Mouse (Mus musculus): ENCODE results near the gene Acap3.

Acap3 gene

GRCm38 (mm10) chr4:155886330-155886729, 5.3 kb upstream of the Acap3 start:
- in situ Hi-C loops (cut with MseI, MboI), result no loop called here

GRCm38 (mm10) chr4:155887674-155888073, 3.9 kb upstream of the Acap3 start:
- in situ Hi-C loops (cut with MseI, MboI), result no loop called here

GRCm38 (mm10) chr4:155888181-155888580, 3.4 kb upstream of the Acap3 start:
- in situ Hi-C loops (cut with MseI, MboI), result no loop called here

DNA sequence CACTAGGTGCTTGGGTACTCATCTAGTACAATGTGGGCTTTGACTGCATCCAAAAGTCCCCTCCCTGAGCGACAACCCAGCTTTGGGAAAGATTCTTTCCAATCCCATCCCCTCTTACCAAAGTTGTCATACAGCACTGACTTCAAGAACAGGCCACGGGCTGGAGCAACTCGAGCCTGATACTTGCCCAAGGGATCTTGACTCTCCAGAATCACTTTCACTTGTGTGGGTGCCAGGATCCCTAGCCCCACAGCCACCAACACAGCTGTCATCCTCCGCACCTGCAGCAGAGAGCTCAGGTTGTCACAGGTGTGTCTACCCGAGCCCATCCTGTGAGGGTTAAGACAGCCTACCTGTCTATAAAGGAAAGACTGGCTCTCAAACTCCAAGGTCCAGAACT, 2.3 kb upstream of the Acap3 start:
- in situ Hi-C loops (cut with MseI, MboI), result no loop called here

DNA sequence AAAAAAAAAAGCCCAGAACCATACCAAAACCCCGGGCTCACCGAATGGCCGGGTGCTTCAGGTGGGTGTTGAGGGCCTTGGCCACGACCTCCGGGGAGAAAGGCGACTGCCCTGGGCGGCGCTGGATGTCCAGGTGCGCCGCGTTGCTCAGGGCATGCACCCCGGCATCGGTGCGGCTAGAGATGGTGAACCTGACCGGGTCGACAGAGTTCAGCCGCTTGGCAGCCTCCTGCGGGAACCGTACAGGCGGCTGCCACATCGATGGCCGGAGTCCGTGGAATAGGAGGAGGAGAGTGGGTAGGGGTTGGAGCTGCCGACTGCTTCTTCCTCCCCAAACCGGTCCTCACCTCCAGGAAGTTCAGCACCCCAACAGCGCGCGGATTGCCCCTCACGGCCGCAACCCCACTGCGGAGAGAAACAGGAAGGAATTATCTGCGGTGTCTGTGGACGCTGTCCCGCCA, 581 bp upstream of the Acap3 start:
- in situ Hi-C loops (cut with MseI, MboI), result no loop called here

GRCm38 (mm10) chr4:155892017-155892416, 395 bp downstream of the Acap3 start:
- in situ Hi-C loops (cut with MseI, MboI), result no loop called here

DNA sequence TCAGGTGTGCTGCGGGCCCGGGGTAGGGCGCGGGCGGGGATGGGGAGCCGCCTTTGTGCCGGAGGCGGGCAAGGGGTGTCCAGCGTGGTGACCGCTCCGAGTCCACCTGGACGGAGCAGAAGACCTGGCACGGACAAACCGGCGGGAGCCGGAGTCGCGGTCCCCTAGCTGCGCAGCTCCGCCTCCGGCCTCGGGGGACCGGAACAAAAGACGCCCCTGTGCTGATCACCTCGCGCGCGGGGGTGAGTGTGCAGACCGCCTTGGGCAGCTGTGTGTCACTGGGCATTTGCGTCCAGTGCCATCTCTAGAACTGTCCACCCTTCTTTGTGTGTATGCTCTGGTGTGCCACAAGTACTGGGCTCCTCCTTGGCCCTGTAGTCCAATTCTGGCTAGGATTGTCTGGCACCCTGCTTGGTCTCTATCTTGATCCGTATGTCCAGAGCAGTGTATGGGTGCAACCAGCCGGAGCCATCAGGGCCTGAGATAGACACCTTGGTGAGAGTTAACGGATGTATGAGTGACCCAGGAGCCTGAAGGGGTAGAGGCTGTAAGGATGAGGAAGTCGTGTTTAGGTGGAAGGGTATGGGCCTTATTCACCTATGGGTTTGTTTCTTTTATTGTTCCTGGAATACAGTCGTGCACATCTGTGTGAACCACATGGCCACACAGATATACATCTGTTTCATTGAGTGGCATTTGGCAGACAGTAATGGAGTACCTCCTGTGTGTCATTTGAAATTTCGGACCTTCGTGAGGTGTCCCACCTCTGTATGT, 1.0 kb downstream of the Acap3 start:
- in situ Hi-C loops (cut with MseI, MboI), result no loop called here

DNA sequence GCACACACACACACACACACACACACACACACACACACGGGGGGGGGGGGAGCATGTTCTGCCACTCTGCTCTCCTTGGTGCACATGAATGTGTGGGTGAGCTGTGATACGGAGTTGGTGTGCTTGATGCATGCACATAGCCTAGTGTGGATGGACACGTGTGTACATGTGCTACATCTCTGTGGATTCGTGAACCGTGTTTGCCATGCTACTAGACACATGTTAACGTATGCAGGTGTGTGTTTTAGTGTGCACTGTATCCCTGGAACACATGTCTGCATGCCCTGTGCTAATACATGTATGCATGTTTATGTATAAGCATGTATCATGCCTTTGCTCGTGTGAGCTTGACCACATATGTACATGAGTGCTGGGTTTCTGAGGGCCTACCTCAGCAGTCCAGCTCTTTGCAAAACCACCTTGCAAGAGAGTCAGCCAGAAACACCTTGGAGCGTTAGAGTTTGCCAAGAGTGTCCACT, 1.6 kb downstream of the Acap3 start:
- in situ Hi-C loops (cut with MseI, MboI), result no loop called here

GRCm38 (mm10) chr4:155894311-155894881, 2.8 kb downstream of the Acap3 start:
- in situ Hi-C loops (cut with MseI, MboI), result no loop called here

GRCm38 (mm10) chr4:155895216-155895615, 3.6 kb downstream of the Acap3 start:
- in situ Hi-C loops (cut with MseI, MboI), result no loop called here

- in situ Hi-C loops (cut with MseI, MboI), result no loop called here
Observed at GRCm38 (mm10) chr4:155895826-155896225, 4.2 kb downstream of the Acap3 start.

- in situ Hi-C loops (cut with MseI, MboI), result no loop called here
Observed at GRCm38 (mm10) chr4:155896461-155896860, 4.8 kb downstream of the Acap3 start.

DNA sequence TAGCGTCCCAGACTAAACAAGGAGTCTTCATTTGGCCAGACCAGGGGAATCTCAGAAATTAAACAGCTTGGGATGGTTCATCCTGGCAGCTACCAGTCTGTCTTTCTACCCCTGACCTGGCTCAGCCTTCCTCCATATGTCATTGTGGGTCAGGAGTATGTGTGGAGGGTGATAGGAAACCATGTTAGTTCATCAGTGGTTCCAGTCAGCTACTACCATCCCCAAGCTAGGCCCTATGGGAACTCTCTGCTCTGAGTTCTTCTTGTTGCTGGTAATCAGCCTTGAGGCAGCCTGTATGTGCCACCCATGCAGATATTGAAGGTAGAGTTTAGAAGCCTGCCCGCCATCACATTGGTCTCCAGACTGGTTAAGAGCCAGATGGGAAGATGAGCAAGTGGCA, 6.7 kb downstream of the Acap3 start:
- in situ Hi-C loops (cut with MseI, MboI), result no loop called here

GRCm38 (mm10) chr4:155899355-155899754, 7.7 kb downstream of the Acap3 start:
- in situ Hi-C loops (cut with MseI, MboI), result no loop called here

GRCm38 (mm10) chr4:155901205-155901604, 9.6 kb downstream of the Acap3 start:
- in situ Hi-C loops (cut with MseI, MboI), result no loop called here

DNA sequence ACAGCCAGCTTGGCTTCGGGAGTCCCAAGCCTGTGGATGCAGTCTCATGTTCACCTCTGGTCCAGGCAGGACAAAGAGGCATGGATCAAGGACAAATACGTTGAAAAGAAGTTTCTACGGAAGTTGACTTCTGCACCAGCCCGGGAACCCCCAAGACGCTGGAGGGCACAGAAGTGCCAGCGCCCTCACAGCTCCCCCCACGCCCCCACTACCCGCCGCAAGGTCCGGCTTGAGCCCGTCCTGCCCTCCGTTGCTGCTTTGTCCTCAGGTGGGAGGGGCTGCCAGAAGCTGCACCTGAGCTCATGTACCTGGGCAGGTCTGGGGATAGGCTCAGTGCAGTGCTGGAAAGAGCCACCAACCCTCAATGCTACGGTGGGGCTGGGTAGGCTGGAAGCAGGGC, 11.6 kb downstream of the Acap3 start:
- in situ Hi-C loops (cut with MseI, MboI), result no loop called here

GRCm38 (mm10) chr4:155904318-155905102, 12.9 kb downstream of the Acap3 start:
- in situ Hi-C loops (cut with MseI, MboI), result loop anchor here in 1 of 2 experiments (5.0 kb wide), 1 partner anchor 38 kb away; the partner anchor contains the start of gene Ube2j2

DNA sequence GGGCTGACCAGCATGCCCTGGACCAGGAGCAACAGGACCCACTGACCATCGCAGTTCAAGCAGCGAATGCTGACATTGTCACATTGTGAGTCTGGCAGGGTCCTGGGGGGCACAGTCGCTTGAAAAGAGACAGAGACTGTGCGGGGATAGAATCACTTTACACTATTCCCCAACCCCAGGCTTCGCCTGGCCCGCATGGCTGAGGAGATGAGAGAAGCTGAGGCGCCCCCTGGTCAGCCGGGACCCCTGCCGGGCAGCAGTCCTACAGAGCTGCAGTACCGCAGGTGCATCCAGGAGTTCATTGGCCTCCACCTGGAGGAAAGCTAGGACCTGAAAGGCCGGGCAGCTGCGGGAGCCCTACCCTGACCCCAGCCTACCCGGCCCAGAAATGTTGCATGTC, 14.0 kb downstream of the Acap3 start:
- in situ Hi-C loops (cut with MseI, MboI), result loop anchor here in 1 of 2 experiments (5.0 kb wide), 1 partner anchor 37 kb away; the partner anchor contains the start of gene Ube2j2

GRCm38 (mm10) chr4:155906125-155906524, 14.5 kb downstream of the Acap3 start:
- in situ Hi-C loops (cut with MseI, MboI), result loop anchor here in 1 of 2 experiments (5.0 kb wide), 1 partner anchor 36 kb away; the partner anchor contains the start of gene Ube2j2

GRCm38 (mm10) chr4:155907003-155907402, 15.4 kb downstream of the Acap3 start:
- in situ Hi-C loops (cut with MseI, MboI), result loop anchor here in 1 of 2 experiments (5.0 kb wide), 1 partner anchor 35 kb away; the partner anchor contains the start of gene Ube2j2

DNA sequence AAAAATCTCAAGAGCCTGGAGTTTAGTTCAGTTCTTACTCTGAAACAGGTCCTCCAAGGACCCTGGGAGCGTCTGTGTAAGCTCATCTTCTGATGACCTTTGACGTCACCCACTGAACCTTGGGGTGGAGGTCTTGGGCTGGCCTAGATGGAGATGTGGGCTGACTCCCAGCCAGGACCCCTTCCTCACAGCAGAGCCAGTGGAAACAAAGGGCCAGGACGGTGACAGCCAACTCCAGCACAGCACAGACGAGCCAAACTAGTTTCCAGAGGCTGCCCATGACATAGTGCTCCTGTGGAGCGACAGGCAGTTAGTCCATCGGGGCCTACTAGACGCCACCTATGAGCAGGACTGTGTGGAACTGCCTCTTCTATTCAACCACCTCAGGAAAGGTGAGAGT, 16.7 kb downstream of the Acap3 start:
- in situ Hi-C loops (cut with MseI, MboI), result loop anchor here in 1 of 2 experiments (5.0 kb wide), 1 partner anchor 34 kb away; the partner anchor contains the start of gene Ube2j2

DNA sequence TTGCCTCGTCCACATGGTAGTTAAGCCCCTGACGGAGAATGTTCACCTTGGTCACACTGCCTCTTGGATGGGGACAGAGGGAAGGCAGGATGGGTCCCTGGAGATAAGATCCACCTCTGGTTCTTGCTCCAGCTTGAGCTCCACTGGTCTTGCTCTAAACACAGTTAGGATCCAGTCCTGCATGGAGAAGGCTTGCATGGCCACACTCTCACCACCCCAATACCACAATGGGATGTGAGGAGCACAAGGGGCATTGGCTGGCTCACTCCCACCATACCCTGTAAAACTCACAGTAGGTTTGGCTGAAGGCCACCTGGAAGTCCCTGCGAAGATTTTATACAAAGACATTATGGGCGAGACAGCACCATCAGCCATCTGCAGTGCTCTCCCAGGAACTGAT, 17.1 kb downstream of the Acap3 start:
- in situ Hi-C loops (cut with MseI, MboI), result loop anchor here in 1 of 2 experiments (5.0 kb wide), 1 partner anchor 34 kb away; the partner anchor contains the start of gene Ube2j2
